Mouse (Mus musculus): ENCODE results near the gene Napb. TPM values are rescaled to one million over a fixed set of nuclear protein-coding genes. Genes with fewer than 3 reads are reported as not detected.

Napb gene
- 8.1 and 18.7 TPM in 2 replicates for polyA plus RNA-seq (2015; fragmentation: Nextera tagmentation; extraction: Ambion mirVana)

DNA sequence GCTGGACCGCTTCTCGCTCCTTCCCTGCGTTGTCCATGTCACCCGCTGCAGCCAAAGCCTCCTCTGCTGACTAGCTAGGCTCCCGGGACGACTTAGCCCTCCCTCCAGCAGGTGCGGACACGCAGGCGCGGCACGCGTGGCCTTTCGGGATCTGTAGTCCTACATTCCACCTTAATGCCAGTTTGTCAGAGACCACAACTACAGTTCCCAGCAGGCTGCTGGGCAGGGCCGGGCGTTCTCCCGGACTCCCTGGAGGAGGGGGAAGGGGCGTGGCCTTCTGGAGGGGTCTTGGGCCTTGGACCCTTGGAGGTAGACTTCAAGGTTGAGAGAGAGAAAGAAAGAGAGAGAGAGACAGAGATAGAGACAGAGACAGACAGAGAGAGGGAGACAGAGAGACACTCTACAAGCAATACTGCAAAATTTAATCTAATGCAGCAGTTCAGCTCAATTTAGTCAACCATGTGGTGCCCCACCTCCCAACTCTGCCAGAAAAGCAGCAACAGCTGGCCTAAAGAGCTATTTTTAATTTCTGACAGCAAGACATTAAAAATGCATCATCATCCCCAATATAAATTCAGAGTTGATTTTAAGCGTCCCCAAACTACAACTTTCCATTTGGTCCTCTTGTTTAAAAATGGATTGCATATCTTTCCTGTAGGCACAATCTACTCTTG lies at the start of gene Napb:
Napb (minus strand) TSS at position 141 of the 674 bp plus-strand sequence.

GRCm38 (mm10) chr2:148781709-148782108 lies 49.4 kb upstream of the Napb start, which contains the start of gene 8030411F24Rik:
Gene 8030411F24Rik (plus strand): TSS chr2:148782009.

GRCm38 (mm10) chr2:148771397-148771796 lies 39.1 kb upstream of the Napb start, which contains the start of gene Cst11:
Gene Cst11 (minus strand): TSS chr2:148771497.

DNA sequence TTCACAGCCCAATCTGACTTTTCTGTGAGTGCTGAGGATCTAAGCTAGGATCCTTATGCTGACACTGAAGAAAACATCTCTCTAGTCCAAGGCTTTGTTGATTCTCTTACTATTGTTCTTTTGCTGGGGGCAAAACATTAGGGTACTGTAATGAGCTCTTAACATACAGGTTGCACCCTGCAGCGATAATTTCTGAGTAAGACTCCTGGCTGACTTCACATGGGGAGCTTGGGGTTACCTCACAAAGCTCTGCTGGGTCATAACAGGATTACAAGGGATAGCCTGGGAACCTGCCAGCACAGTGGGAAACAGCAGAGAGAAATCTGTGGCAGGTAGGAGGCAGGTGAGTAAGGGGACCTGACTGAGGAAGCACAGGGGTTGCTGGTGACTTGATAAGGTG lies 17.8 kb upstream of the Napb start, which contains the start of gene Cstl1:
Cstl1 (plus strand) TSS at position 301 of the 400 bp plus-strand sequence.

DNA sequence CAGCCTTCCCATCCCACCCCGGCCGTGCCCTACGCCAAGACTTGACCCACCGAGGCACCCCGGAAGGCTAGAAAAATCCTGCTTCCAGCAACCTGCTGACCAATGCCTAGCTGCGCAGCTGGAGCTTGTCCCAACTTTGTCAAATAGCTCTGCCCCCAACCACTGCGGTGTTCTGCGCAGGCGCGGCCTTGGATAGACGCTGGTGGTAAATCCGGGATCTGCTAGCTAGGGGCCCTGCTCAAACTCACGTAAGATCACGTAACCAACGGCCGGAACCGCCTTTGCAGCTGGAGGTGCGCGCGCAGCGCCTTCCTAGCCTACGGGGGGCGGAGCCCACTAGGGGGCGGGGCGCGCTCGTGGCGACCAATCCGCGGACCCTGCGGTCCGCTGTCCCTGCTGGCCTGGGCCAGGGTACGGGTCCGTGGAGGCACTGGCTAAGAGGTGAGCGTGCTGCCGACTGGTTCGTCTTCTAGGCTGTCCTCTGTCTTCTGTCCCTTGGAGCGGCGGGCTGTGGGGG lies 51.4 kb downstream of the Napb start, which contains the start of gene Gzf1:
Gzf1 (plus strand) TSS at position 249 of the 517 bp plus-strand sequence.

DNA sequence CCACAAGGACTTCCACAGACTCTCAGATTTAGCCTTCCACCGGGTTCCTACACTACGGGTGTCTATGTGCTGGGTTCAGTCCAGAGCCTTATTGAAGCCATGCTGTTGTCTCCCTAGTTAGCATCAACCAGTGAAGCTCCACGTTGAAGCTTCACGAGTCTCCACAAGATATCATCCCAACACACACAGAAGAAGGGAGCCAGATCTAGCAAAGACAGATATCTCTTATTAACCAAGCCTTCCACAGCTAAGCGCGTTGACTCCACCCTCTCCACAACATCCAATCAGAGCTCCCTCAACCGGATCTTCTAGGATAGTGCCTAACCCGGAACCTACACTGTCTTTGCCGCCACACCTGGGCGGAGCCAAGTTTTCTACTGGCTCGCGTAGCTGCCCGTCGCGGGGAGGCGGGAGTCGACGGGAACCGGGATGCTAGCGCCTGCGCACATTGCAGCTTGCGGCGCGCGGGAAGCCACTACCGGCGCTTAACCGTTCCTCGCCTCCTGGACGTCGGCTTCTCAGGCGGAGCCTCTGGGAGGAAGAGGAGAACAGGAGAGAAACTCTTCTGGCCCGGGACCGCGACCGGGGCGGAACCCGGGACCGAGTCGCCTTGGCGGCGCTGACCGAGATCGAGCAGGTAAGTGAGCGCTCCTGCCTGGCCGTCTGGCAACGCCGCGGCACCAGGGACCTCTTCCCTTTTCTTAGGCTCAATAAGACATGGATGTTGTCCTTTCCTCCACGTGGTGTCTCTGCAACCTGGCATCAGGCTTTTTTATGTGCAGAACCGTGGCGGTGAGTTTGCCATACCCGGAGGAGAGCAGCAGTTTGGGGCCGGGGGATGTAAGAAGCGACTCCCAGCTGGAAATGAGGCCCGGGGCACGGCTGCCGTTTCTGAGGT lies 59.8 kb downstream of the Napb start, which contains the start of gene Nxt1:
Nxt1 (plus strand) TSS at position 403 of the 898 bp plus-strand sequence.

Other genes with a start within 250 kb of the Napb start
- 63.8 and 76.5 TPM in 2 replicates for gene Nxt1, start 59.9 kb downstream of the Napb start, polyA plus RNA-seq (2015; fragmentation: Nextera tagmentation; extraction: Ambion mirVana)
- gene Gzf1, start 51.4 kb downstream of the Napb start, polyA plus RNA-seq (2015; fragmentation: Nextera tagmentation; extraction: Ambion mirVana), result 12.0 and 20.5 TPM in 2 replicates
- gene Cstl1, start 17.9 kb upstream of the Napb start, polyA plus RNA-seq (2015; fragmentation: Nextera tagmentation; extraction: Ambion mirVana), result not detected in 2 replicates
- 0.47 TPM in 1 of 2 replicates, not detected in the other for gene Cst11, start 39.0 kb upstream of the Napb start, polyA plus RNA-seq (2015; fragmentation: Nextera tagmentation; extraction: Ambion mirVana)
- not detected in 2 replicates for gene 8030411F24Rik, start 49.5 kb upstream of the Napb start, polyA plus RNA-seq (2015; fragmentation: Nextera tagmentation; extraction: Ambion mirVana)
- 0.28 and 0.68 TPM in 2 replicates for gene Cst12, start 56.9 kb upstream of the Napb start, polyA plus RNA-seq (2015; fragmentation: Nextera tagmentation; extraction: Ambion mirVana)
- 187 and 218 TPM in 2 replicates for gene Cst8, start 66.3 kb upstream of the Napb start, polyA plus RNA-seq (2015; fragmentation: Nextera tagmentation; extraction: Ambion mirVana)
- 0.18 and 0.44 TPM in 2 replicates for gene Cst13, start 87.6 kb upstream of the Napb start, polyA plus RNA-seq (2015; fragmentation: Nextera tagmentation; extraction: Ambion mirVana)
- 0.28 TPM in 1 of 2 replicates, not detected in the other for gene Cst9, start 102.7 kb upstream of the Napb start, polyA plus RNA-seq (2015; fragmentation: Nextera tagmentation; extraction: Ambion mirVana)
- 9.3 and 20.3 TPM in 2 replicates for gene 9230104L09Rik, start 132.6 kb upstream of the Napb start, polyA plus RNA-seq (2015; fragmentation: Nextera tagmentation; extraction: Ambion mirVana)
- gene Cst3, start 143.2 kb upstream of the Napb start, polyA plus RNA-seq (2015; fragmentation: Nextera tagmentation; extraction: Ambion mirVana), result 1,541 and 1,932 TPM in 2 replicates

Measured in adrenal gland, postnatal 0 days (tissue).